Mouse (Mus musculus): ENCODE results near the gene Ambra1. TPM values are rescaled to one million over a fixed set of nuclear protein-coding genes. Genes with fewer than 3 reads are reported as not detected.

Gene Ambra1
- polyA plus RNA-seq, 1 experiment = 15.8 TPM

DNA sequence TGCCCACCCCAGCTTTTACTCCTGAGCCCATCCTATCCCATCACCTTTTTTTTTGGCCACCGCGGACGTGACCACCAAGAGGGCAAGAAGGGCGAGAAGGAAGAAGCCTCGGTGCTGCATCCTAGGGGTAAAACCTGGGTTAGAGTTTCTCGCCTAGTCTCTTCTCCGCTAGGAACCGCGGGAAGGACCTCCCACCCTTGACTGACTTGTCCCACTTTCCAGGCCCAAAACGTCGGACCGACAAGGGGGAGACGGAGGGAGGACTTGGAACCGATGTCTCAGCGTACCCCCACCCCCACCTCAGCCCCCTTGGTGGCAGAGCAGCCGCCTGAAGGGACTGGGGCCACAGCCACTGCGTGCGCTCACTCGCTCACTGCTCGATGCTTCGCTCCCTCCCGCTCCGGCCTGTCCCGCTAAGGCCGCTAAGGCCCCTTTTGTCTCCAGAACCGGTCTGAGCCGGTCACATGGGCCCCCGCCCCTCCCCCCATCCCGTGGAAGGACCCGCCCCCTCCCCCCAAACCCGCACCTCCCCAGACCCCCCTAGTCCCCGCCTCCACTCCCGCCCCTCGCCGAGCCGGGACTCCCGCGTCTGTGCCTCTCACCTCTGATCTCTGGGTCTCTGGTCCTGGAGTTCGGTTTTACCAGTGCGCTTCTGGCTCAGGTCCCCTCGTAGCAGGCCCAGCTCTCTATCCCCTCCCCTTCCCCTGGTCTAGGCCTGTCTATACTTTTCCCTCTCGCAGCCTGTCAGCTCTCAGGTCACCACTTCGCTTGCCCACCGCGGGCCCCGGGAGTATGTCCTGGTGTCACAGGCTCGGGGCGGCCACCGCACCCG lies 201.6 kb downstream of the Ambra1 start:
- H3K4me3 ChIP-seq (replicated peaks) = no peak overlapping the region
- H3K9me3 ChIP-seq = no peaks in the 10 kb centered on the region
- no peak for TF ChIP-seq FLI1 (IDR thresholded peaks at IDR 0.05; ENCODE audit: low read length)
- TF ChIP-seq GATA1 (IDR thresholded peaks at IDR 0.05; ENCODE audit: borderline replicate concordance, low read length) = no peak
- peaks cover 84% of the 10 kb centered on the region for H3K36me3 ChIP-seq (replicated peaks; ENCODE audit: low read length)
- peaks cover 86% of the 10 kb centered on the region for H3K4me1 ChIP-seq
- peaks cover 2% of the 10 kb centered on the region for H3K27me3 ChIP-seq (replicated peaks)

DNA sequence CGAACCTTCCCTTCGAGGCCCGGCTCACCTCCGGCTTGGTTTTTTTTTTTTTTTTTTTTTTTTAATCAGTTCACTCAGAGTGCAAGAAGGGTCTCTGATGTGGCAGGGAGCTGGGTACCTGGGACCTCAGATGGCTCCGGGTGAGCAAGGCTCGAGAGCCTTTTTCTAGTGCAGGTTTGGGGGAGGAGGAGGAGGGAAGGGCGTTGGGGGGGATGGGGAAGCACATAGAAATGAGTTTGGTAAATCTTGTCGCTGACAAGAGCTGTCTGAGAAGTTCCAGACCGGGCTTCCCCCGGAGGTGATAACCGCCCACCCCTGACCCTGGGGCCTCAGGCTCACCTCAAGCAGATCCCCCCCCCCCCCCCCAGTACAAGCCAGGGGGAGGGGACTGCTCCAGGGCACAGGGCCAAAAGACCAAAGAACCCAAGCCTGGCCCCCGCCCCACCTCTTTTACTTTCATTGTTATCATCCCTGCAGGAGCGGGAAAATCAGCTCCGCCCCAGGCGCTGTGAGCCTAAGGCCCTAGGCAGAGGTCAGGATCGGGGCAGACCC lies 202.3 kb downstream of the Ambra1 start, which contains the start of gene Mdk:
Gene Mdk (minus strand): TSS at position 138 of the 552 bp plus-strand sequence.
- Histone ChIP-seq H3K4me1 (peaks cover 86% of the 10 kb centered on the region), H3K4me3 (replicated peaks) (no peak within 1 kb of the TSS), H3K36me3 (replicated peaks; ENCODE audit: low read length) (peaks cover 91% of the 10 kb centered on the region), H3K27me3 (replicated peaks) (no peaks in the 10 kb centered on the region), H3K9me3 (no peaks in the 10 kb centered on the region)
- TF ChIP-seq GATA1 (IDR thresholded peaks at IDR 0.05; ENCODE audit: borderline replicate concordance, low read length) (no peak), FLI1 (IDR thresholded peaks at IDR 0.05; ENCODE audit: low read length) (no peak)

DNA sequence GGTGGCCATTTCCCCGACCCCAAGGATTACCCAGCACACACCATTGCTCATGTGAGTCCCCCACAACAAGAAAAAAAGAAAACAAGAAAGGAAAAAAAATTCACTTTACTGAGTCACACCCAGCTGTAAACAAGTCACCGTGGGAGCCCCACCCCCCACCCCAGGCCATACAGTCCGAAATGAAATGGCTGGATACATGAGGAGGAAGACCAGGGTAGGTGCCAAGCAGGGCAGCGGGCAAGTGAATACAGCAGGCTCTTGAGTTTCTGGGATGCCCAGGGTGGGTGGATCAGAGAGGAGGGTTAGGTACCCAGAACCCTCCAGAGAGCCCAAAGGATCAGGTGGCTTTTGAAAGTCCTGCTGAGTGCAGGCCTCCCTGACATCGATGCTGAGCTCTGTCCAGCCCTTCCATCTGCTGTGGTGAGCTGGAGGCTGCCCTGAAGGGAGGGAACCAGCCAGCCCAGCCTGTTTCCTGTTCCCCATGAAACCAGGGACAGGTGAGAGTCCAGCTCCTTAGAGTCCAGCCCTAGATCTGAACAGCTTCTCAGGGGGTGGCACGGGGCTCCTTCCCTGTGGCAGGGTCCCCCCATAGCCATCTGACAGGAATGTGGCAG lies 202.9 kb downstream of the Ambra1 start:
- H3K4me3 ChIP-seq (replicated peaks) = no peak overlapping the region
- peaks cover 86% of the 10 kb centered on the region for H3K4me1 ChIP-seq
- H3K27me3 ChIP-seq (replicated peaks) = no peaks in the 10 kb centered on the region
- peaks cover 97% of the 10 kb centered on the region for H3K36me3 ChIP-seq (replicated peaks; ENCODE audit: low read length)
- TF ChIP-seq GATA1 (IDR thresholded peaks at IDR 0.05; ENCODE audit: borderline replicate concordance, low read length) (no peak), FLI1 (IDR thresholded peaks at IDR 0.05; ENCODE audit: low read length) (no peak)
- H3K9me3 ChIP-seq = no peaks in the 10 kb centered on the region

DNA sequence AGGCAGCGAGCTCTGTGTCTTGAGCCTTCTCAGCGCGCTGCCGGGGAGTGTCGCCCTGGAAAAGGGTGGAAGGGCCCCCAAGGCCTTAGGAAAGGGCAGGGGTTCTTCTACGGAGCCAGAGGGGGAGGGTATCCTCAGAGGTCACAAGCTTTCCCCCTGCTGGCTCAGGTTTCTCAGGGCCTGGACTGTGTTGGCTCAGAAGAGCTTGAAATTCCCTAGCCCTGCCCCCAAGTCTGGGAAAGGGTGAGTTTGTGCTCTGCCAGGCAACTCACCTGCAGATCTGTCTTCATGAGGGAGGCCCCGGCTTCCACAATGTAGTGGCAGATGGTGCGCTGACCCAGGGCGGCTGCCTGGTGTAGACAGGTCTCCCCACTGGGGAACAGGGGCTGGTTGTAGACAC lies 203.5 kb downstream of the Ambra1 start:
- Histone ChIP-seq H3K4me3 (replicated peaks) (no peak overlapping the region), H3K36me3 (replicated peaks; ENCODE audit: low read length) (peaks cover 100% of the 10 kb centered on the region), H3K9me3 (no peaks in the 10 kb centered on the region)

DNA sequence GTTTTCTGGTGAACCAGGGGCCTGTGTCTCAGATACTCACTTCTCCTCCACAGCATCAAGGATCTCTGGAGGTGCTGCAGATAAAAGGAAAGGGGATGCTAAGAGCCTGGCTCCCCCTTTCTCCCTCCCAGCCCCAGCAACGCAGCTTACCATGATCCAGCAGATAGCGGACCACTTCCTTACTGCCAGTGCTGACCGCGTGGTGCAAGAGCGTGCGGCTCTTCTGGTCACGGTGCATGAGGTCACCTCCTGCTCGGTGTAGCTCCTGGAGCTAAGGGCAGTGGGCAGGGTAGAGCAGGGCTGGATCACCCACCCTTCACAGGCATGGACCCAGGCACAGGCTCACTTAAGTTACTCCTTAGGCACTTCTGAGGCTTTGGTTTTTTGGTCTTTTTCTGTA lies 204.1 kb downstream of the Ambra1 start:
- Histone ChIP-seq H3K9me3 (no peaks in the 10 kb centered on the region), H3K4me3 (replicated peaks) (peak overlapping the region; percentile 65), H3K27me3 (replicated peaks) (no peaks in the 10 kb centered on the region), H3K36me3 (replicated peaks; ENCODE audit: low read length) (peaks cover 100% of the 10 kb centered on the region), H3K4me1 (peaks cover 86% of the 10 kb centered on the region)
- no peak for TF ChIP-seq GATA1 (IDR thresholded peaks at IDR 0.05; ENCODE audit: borderline replicate concordance, low read length)
- no peak for TF ChIP-seq FLI1 (IDR thresholded peaks at IDR 0.05; ENCODE audit: low read length)

More for the DNA sequence above, 203.5 kb downstream of the Ambra1 start:
- TF ChIP-seq FLI1 (IDR thresholded peaks at IDR 0.05; ENCODE audit: low read length) (no peak), GATA1 (IDR thresholded peaks at IDR 0.05; ENCODE audit: borderline replicate concordance, low read length) (no peak)
- Histone ChIP-seq H3K27me3 (replicated peaks) (no peaks in the 10 kb centered on the region), H3K4me1 (peaks cover 86% of the 10 kb centered on the region)

DNA sequence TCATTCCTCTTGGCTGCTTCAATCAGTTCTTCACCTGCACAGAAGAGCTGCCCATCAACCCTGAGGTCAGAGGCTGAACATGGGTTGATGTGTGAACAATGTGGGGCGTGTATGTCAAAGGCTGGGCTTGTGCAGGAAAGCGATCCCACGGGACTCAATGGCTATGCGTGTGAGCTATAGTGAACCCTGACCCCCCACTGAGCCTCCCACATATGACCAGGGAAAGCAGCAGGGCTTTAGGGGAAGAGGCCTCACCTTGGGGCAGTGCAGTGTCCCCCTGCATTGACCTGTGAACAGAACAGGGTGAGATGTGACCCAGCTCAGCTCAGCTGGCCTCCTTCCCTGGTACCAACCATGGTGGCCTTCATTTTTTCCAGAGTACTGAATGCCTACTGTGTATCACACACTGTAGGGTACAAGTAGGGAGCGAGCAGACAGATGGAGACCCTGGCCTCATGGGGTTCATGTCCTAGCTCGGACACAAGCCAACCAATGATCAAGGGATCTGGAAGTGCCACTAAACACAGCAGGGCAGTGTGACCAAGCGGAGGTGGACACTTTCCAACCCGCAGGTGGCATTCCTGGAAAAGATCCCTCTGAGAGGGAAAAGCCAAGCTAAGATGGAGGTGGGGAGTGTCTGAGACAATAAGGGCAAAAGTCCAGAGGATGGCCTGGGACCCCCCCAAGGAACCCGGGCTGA lies 205.0 kb downstream of the Ambra1 start:
- Histone ChIP-seq H3K4me1 (peaks cover 94% of the 10 kb centered on the region), H3K36me3 (replicated peaks; ENCODE audit: low read length) (peaks cover 100% of the 10 kb centered on the region), H3K9me3 (no peaks in the 10 kb centered on the region), H3K27me3 (replicated peaks) (no peaks in the 10 kb centered on the region), H3K4me3 (replicated peaks) (no peak overlapping the region)
- TF ChIP-seq GATA1 (IDR thresholded peaks at IDR 0.05; ENCODE audit: borderline replicate concordance, low read length) (no peak), FLI1 (IDR thresholded peaks at IDR 0.05; ENCODE audit: low read length) (no peak)

DNA sequence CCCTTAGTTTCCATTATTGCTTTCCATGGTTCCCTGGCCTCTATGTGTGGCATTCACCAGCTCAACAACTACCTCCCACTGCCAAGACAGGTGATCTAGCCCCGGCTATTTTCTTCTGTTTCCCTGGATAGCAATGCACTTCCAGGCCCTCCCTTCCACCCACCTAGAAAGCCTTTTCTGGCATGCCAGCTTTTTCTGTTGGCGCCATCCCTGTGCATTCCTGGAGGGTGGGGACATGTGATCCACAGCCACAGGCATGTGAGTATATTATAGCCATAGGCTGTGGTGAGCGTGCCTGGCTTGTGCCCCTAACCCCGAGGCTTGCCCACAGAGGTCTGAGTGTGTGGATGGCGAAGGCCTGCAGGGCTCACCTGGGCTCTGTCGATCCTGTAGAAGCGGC lies 206.2 kb downstream of the Ambra1 start:
- H3K36me3 ChIP-seq (replicated peaks; ENCODE audit: low read length) = peaks cover 100% of the 10 kb centered on the region
- no peaks in the 10 kb centered on the region for H3K27me3 ChIP-seq (replicated peaks)
- H3K4me1 ChIP-seq = peaks cover 92% of the 10 kb centered on the region

DNA sequence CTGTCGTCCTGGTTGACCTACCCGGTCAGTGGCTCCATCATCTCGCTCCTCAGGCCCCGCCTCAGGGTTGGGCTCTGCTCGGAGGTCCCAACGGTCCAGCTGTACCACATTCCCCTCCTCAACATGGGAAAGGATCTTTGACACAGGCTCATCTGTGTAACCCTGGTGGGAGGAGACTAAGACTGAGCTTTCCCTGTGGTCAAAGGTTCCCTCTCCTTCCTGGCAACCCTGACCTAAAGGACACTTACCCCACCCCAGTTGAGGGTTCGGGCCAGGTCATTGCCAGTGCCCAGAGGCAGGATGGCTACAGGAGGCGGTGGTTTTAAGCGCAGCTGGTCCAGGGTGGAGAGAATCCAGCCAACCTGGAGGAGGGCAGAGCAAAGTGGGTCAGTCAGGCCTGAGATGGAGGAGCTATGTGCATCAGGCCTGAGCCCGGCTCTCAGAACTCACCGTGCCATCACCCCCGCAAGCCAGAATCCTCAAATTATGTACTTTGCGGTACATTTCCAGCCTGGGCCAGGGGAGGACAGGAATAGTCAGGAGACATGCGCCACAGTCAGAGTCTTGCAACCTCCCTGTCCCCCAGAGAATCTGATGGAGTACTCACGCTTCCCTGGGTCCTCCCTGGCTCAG lies 209.5 kb downstream of the Ambra1 start:
- no peaks in the 10 kb centered on the region for H3K9me3 ChIP-seq
- peaks cover 95% of the 10 kb centered on the region for H3K4me1 ChIP-seq
- no peaks in the 10 kb centered on the region for H3K27me3 ChIP-seq (replicated peaks)
- no peak overlapping the region for H3K4me3 ChIP-seq (replicated peaks)
- peaks cover 100% of the 10 kb centered on the region for H3K36me3 ChIP-seq (replicated peaks; ENCODE audit: low read length)
- TF ChIP-seq FLI1 (IDR thresholded peaks at IDR 0.05; ENCODE audit: low read length) (no peak), GATA1 (IDR thresholded peaks at IDR 0.05; ENCODE audit: borderline replicate concordance, low read length) (no peak)

More for the DNA sequence above, 206.2 kb downstream of the Ambra1 start:
- Histone ChIP-seq H3K9me3 (no peaks in the 10 kb centered on the region), H3K4me3 (replicated peaks) (no peak overlapping the region)
- TF ChIP-seq FLI1 (IDR thresholded peaks at IDR 0.05; ENCODE audit: low read length) = no peak
- TF ChIP-seq GATA1 (IDR thresholded peaks at IDR 0.05; ENCODE audit: borderline replicate concordance, low read length) = no peak

DNA sequence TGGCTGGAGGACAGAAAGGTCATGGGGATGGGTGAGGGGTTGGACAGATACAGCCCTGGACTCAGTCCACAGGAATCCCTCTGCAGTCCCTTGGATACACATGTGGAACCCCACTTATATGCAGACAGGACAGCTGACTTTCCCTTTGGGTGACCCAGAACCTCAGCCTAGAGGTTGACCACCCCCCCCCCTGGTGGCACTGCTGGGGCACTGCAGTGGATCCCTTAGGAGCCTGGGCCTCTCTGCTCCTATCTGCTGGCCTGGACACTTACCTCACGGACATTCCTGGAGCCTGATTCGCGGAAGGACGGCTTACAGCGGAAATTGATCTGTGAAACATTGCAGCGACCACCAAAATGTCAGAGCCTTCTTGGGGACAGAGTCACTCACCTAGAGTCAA lies 212.4 kb downstream of the Ambra1 start:
- Histone ChIP-seq H3K36me3 (replicated peaks; ENCODE audit: low read length) (peaks cover 96% of the 10 kb centered on the region), H3K9me3 (no peaks in the 10 kb centered on the region), H3K4me3 (replicated peaks) (peak overlapping the region; percentile 46), H3K27me3 (replicated peaks) (no peaks in the 10 kb centered on the region), H3K4me1 (peaks cover 95% of the 10 kb centered on the region)
- no peak for TF ChIP-seq GATA1 (IDR thresholded peaks at IDR 0.05; ENCODE audit: borderline replicate concordance, low read length)
- no peak for TF ChIP-seq FLI1 (IDR thresholded peaks at IDR 0.05; ENCODE audit: low read length)

Measured in megakaryocyte, embryonic 14.5 days (primary cell).